Mouse (Mus musculus): ENCODE data around the gene Tead3.

Tead3 gene

DNA sequence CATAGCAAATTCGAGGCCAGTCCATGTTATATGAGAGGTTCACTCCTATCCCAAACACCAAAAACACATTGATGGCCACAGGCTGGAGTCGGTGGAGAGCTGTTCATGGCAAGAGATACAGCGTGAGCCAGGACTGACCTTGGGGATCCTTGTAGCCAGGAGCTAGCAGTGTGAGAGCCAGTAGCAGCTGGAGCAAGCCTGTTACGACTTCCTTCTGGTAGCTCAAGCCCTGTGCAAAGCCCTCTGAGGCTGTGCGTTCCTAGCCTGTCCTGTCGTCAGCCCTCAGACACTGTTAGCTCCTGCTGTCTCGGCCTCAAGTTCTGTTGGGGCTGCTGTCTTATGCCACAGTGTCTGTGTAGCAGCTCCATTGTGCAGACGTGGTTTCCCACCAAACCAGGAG is 26.8 kb downstream of the Tead3 start:
- peaks cover 39% of the 10 kb centered on the region for H3K4me1 ChIP-seq (replicated peaks; ENCODE audit: low read depth, low read length)
- H3K36me3 ChIP-seq (ENCODE audit: insufficient read depth, low read length), result peaks cover 83% of the 10 kb centered on the region
- peaks cover 7% of the 10 kb centered on the region; the same call in 1 of the 2 replicates for H3K9me3 ChIP-seq (ENCODE audit: low read length)
- TF ChIP-seq CTCF (conservative IDR thresholded peaks at IDR 0.05; ENCODE audit: low read length), result no peak
- TF ChIP-seq POU5F1 (IDR thresholded peaks at IDR 0.05; ENCODE audit: borderline replicate concordance, low read length), result no peak
- no peak for TF ChIP-seq NANOG (IDR thresholded peaks at IDR 0.05; ENCODE audit: borderline replicate concordance, low read length)
- H3K4me3 ChIP-seq (replicated peaks; ENCODE audit: low read length), result no peak overlapping the region
- no peaks in the 10 kb centered on the region for H3K27me3 ChIP-seq (ENCODE audit: insufficient read depth, low read length)

DNA sequence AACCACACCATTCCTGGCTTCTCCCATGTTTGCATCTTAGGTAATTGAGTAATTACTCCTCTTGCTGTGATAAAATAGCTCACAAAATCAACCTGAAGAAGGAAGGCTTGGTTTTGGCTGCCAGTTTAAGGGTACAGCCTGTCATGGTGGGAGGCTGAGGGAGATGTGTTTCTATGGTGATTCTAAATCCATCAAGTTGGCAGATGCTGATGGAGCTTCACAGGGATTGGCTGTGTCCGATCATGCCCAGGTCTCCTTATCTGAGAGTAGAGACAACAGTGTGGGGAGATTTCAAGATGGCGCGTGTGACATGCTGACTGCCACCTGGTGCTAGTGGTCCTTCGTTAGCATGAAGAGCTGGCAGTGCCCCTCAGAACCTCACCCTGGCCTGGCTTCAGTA is 28.9 kb downstream of the Tead3 start:
- Histone ChIP-seq H3K4me1 (replicated peaks; ENCODE audit: low read depth, low read length) (peaks cover 33% of the 10 kb centered on the region), H3K9me3 (ENCODE audit: low read length) (peaks cover 7% of the 10 kb centered on the region; the same call in 1 of the 2 replicates), H3K27me3 (ENCODE audit: insufficient read depth, low read length) (no peaks in the 10 kb centered on the region), H3K36me3 (ENCODE audit: insufficient read depth, low read length) (peaks cover 96% of the 10 kb centered on the region), H3K4me3 (replicated peaks; ENCODE audit: low read length) (no peak overlapping the region)
- TF ChIP-seq POU5F1 (IDR thresholded peaks at IDR 0.05; ENCODE audit: borderline replicate concordance, low read length), result no peak
- TF ChIP-seq CTCF (conservative IDR thresholded peaks at IDR 0.05; ENCODE audit: low read length), result no peak
- no peak for TF ChIP-seq NANOG (IDR thresholded peaks at IDR 0.05; ENCODE audit: borderline replicate concordance, low read length)

DNA sequence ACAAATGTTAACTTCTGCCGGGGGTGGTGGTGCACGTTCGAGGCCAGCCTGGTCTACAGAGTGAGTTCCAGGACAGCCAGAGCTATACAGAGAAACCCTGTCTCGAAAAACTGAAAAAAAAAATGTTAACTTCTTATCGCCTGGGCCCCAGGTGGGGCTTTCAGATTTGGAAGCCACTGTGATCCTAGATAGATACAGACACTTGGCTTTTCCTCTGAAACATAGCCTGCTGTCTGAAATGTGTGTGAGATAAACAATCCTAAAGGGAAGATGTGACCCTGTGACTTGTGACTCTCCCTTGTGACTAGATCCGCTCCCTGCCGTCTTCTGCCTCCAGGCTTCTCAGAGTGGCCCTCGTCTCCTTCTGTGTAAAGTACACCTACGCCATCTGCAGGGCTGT is 32.9 kb downstream of the Tead3 start:
- Histone ChIP-seq H3K9me3 (ENCODE audit: low read length) (no peaks in the 10 kb centered on the region), H3K27me3 (ENCODE audit: insufficient read depth, low read length) (no peaks in the 10 kb centered on the region), H3K36me3 (ENCODE audit: insufficient read depth, low read length) (peaks cover 75% of the 10 kb centered on the region), H3K4me1 (replicated peaks; ENCODE audit: low read depth, low read length) (peaks cover 39% of the 10 kb centered on the region), H3K4me3 (replicated peaks; ENCODE audit: low read length) (no peak overlapping the region)
- TF ChIP-seq POU5F1 (IDR thresholded peaks at IDR 0.05; ENCODE audit: borderline replicate concordance, low read length) (no peak), NANOG (IDR thresholded peaks at IDR 0.05; ENCODE audit: borderline replicate concordance, low read length) (no peak), CTCF (conservative IDR thresholded peaks at IDR 0.05; ENCODE audit: low read length) (no peak)

DNA sequence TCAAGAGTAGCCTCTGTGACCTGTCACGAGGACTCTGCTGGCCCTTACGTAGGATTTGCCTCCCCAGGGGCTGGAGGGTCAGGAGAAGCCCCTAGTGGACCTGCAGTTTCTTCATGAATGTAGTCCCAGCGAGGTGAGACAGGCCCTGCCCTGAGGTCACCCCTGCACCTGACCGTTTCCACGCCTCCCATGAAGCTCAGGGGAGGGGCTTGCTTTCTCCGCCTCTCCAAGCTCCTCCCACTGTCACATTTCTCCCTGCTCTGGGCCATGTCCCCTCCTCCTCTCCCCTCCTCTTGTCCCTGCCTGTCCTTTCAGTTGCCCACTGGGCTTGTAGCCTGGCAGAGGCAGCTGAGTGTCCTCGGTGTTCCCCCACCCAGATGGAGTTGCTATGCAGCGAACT is 33.5 kb downstream of the Tead3 start:
- H3K9me3 ChIP-seq (ENCODE audit: low read length), result no peaks in the 10 kb centered on the region
- peak overlapping the region; percentile 20; the same call in 1 of the 2 replicates for H3K4me3 ChIP-seq (replicated peaks; ENCODE audit: low read length)
- TF ChIP-seq POU5F1 (IDR thresholded peaks at IDR 0.05; ENCODE audit: borderline replicate concordance, low read length) (no peak), CTCF (conservative IDR thresholded peaks at IDR 0.05; ENCODE audit: low read length) (no peak), NANOG (IDR thresholded peaks at IDR 0.05; ENCODE audit: borderline replicate concordance, low read length) (no peak)
- H3K36me3 ChIP-seq (ENCODE audit: insufficient read depth, low read length), result peaks cover 69% of the 10 kb centered on the region
- H3K4me1 ChIP-seq (replicated peaks; ENCODE audit: low read depth, low read length), result peaks cover 43% of the 10 kb centered on the region
- H3K27me3 ChIP-seq (ENCODE audit: insufficient read depth, low read length), result no peaks in the 10 kb centered on the region

DNA sequence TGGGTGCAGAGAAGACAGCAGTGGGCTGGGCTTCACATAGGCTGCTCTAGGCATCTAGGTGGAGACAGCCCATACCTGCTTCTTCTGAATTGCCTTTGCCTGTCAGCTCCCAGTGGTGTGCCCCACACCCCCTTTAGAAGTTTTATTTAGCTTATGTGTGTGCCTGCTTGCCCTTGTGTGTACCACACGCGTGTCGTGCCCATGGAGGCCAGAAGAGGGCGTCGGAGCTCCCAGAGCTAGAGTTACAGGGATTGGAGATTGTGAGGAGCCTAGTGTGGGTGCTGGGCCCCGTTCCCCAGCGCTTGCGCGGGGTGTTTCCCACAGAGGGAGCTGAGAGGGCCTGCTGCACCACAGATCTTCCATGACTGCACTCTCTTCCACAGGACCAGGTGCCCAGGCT is 34.1 kb downstream of the Tead3 start:
- H3K4me3 ChIP-seq (replicated peaks; ENCODE audit: low read length), result peak overlapping the region; percentile 20; the same call in 1 of the 2 replicates
- H3K27me3 ChIP-seq (ENCODE audit: insufficient read depth, low read length), result no peaks in the 10 kb centered on the region
- TF ChIP-seq CTCF (conservative IDR thresholded peaks at IDR 0.05; ENCODE audit: low read length) (peak; percentile 54), POU5F1 (IDR thresholded peaks at IDR 0.05; ENCODE audit: borderline replicate concordance, low read length) (no peak), NANOG (IDR thresholded peaks at IDR 0.05; ENCODE audit: borderline replicate concordance, low read length) (no peak)
- peaks cover 62% of the 10 kb centered on the region for H3K36me3 ChIP-seq (ENCODE audit: insufficient read depth, low read length)
- peaks cover 44% of the 10 kb centered on the region for H3K4me1 ChIP-seq (replicated peaks; ENCODE audit: low read depth, low read length)
- no peaks in the 10 kb centered on the region for H3K9me3 ChIP-seq (ENCODE audit: low read length)

DNA sequence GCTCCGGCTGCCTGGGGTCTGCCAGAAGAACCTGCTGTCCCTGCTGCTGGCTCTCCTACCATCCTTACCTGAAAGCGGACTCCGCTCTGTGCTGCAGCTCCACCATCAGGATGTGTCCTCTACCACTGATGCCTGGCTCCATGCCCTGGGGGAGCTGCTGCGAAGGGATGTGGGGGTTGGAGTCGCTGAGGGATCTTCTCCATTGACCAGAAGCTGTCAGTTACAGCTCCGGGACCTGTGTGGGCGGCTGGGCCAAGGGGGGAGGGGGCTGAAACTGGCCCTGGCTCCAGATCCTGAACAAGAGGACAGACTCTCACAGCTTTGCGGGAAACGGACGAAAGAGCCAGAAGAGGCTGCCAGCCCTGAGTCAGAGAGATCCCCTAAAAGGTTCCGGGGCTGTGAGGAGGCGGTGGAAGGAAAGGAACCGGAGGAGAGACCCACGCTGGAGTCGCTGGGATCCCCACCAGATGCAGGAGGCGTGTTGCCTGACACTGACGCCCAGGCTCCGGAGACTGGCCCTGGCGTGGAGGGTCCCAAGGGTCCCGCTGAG is 34.9 kb downstream of the Tead3 start:
- Histone ChIP-seq H3K9me3 (ENCODE audit: low read length) (no peaks in the 10 kb centered on the region), H3K4me3 (replicated peaks; ENCODE audit: low read length) (peak overlapping the region; percentile 35), H3K27me3 (ENCODE audit: insufficient read depth, low read length) (no peaks in the 10 kb centered on the region), H3K4me1 (replicated peaks; ENCODE audit: low read depth, low read length) (peaks cover 44% of the 10 kb centered on the region), H3K36me3 (ENCODE audit: insufficient read depth, low read length) (peaks cover 55% of the 10 kb centered on the region)
- TF ChIP-seq NANOG (IDR thresholded peaks at IDR 0.05; ENCODE audit: borderline replicate concordance, low read length), result no peak
- no peak for TF ChIP-seq POU5F1 (IDR thresholded peaks at IDR 0.05; ENCODE audit: borderline replicate concordance, low read length)
- TF ChIP-seq CTCF (conservative IDR thresholded peaks at IDR 0.05; ENCODE audit: low read length), result no peak

DNA sequence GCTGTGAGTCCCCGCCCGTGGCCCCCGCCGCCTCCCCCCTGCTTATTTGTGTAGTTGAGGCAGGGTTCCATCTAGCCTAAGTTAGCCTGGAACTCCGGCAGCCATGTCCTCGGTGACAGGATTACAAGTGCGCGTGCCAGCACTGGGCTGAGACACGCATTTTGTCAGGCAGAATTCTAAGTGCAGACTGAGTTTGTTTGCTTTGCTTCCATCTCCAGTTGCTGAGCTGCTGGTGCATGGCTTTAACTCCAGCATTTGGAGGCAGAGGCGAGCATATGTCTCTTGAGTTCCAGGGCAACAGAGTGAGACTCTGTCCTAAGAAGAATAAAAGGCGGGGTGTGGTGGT is 36.8 kb downstream of the Tead3 start:
- no peaks in the 10 kb centered on the region for H3K9me3 ChIP-seq (ENCODE audit: low read length)
- H3K27me3 ChIP-seq (ENCODE audit: insufficient read depth, low read length), result no peaks in the 10 kb centered on the region
- H3K4me1 ChIP-seq (replicated peaks; ENCODE audit: low read depth, low read length), result peaks cover 44% of the 10 kb centered on the region
- H3K4me3 ChIP-seq (replicated peaks; ENCODE audit: low read length), result peak overlapping the region; percentile 96
- peaks cover 38% of the 10 kb centered on the region for H3K36me3 ChIP-seq (ENCODE audit: insufficient read depth, low read length)
- TF ChIP-seq CTCF (conservative IDR thresholded peaks at IDR 0.05; ENCODE audit: low read length), result no peak
- no peak for TF ChIP-seq NANOG (IDR thresholded peaks at IDR 0.05; ENCODE audit: borderline replicate concordance, low read length)
- no peak for TF ChIP-seq POU5F1 (IDR thresholded peaks at IDR 0.05; ENCODE audit: borderline replicate concordance, low read length)

DNA sequence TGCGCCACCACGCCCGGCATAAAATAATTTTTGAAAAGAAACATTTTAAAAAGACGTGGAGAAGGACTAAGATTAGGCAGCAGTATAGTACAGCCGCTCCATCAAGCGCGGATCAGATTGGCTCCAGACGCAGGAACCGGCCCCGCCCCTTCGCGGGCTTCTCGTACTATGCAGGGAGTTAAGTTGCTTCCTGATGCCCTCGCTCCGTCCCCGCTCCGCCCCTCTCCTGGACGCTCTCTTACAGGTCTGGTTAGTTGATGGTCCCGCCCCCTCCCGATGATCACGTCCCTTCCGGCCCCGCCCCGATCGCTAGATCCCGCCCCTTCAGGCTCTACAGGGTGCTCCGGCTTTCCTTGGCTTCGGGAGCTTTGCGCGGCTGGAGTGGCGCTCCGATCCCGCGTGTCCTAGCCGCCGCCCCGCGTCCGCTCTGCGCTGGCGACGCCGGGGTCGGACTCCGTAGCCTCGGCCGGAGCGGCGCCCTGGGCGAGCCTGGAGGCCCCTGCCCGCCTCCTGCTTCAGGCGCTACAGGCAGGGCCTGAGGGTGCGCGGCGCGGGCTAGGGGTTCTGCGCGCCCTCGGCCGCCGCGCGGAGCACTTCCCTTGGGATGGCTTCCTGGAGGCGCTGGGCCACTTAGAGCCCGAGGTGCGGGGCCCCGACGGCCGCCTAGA is 37.3 kb downstream of the Tead3 start, which contains the start of gene Fance:
TSS of gene Fance (plus strand) at position 308 of the 668 bp plus-strand sequence.
- no peaks in the 10 kb centered on the region for H3K27me3 ChIP-seq (ENCODE audit: insufficient read depth, low read length)
- H3K9me3 ChIP-seq (ENCODE audit: low read length), result no peaks in the 10 kb centered on the region
- peak within 1 kb of the TSS; percentile 96 for H3K4me3 ChIP-seq (replicated peaks; ENCODE audit: low read length)
- peaks cover 33% of the 10 kb centered on the region for H3K36me3 ChIP-seq (ENCODE audit: insufficient read depth, low read length)
- TF ChIP-seq NANOG (IDR thresholded peaks at IDR 0.05; ENCODE audit: borderline replicate concordance, low read length) (no peak), CTCF (conservative IDR thresholded peaks at IDR 0.05; ENCODE audit: low read length) (no peak), POU5F1 (IDR thresholded peaks at IDR 0.05; ENCODE audit: borderline replicate concordance, low read length) (no peak)
- peaks cover 48% of the 10 kb centered on the region for H3K4me1 ChIP-seq (replicated peaks; ENCODE audit: low read depth, low read length)
